Mouse (Mus musculus) cerebellum, adult (tissue): ENCODE data around the gene Ddr1.
A peak's percentile ranks its signal among the peaks of the same experiment; 100 is the strongest.

Experiments used
- ATAC-seq: cut with Nextera tagmentation; 2 replicates; pipeline ENCODE4 v1.9.2; 2017; ENCODE audit warnings: mild to moderate bottlenecking, moderate library complexity, mixed read lengths; ENCODE audit not compliant: insufficient number of reproducible peaks, low FRiP score, low TSS enrichment

Ddr1 gene

DNA sequence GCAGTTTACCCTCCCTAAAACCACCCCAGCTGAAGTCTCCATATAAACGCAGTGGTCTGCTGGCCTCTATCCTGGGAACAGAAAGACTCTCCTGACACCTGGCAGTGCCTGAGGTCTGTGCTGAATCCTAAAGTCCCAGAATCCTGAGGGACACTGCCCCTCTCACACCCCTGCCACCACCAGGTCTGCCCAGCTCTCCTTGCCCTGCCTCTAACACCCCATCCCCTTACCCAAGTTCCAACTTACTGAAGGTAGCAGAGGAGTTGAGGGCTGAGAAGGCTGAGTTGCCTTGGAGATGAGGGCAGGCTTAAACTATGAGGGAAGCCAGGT, 7.0 kb downstream of the Ddr1 start:
- ATAC-seq = no peak

DNA sequence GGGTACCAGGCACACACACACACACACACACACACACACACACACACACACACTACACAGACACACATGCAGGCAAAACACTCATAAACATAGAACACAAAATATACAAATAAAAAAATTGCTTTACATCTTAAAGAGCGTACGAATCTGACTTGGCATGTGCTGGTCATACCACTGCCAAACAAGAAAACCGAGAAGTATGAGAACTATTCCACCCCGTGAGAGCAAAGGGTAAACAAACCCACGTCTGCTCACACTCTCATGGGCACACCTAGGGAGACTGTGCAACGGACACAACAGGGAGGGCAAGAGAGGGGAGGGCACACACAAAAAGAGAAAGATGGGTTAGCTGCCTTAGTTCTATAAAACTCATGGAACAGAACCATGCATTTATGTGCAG, 7.7 kb downstream of the Ddr1 start:
- no peak for ATAC-seq

DNA sequence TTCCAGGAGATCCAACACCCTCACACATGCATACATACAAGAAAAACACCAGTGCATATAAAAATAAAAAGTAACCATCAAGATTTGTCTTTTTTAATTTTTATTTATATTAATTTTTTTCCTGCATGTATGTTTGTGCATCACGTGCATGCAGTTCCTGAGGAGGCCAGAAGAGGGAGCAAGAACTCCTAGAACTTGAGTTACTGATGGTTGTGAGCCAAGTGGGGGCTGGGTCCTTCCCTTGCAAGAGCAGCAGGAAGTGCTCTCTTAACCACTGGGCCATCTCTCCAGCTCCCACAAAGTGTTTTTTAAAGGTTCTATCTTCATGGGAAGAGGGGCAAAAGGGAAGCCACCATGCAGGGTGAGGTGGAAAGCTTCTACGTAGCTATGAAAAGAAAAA, 9.1 kb downstream of the Ddr1 start:
- no peak for ATAC-seq

DNA sequence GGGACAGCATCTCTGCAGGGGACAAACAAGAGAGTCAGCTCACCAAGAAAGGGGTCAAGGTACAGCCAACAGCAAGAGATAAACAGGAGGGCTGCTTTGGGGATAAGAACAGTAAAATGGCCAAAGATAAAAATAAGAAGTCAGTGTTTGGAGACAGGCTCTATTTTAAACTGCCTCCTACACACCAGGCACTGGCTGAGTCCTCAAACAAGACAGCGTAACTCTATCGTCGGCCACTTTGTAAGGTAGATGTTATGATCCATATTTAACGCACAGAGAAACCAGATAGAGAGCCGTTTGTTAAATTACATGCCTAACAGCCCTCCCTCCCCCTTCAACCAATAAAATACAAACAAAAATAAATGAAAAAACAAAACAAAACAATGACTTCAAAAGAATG, 10.5 kb downstream of the Ddr1 start:
- no peak for ATAC-seq

DNA sequence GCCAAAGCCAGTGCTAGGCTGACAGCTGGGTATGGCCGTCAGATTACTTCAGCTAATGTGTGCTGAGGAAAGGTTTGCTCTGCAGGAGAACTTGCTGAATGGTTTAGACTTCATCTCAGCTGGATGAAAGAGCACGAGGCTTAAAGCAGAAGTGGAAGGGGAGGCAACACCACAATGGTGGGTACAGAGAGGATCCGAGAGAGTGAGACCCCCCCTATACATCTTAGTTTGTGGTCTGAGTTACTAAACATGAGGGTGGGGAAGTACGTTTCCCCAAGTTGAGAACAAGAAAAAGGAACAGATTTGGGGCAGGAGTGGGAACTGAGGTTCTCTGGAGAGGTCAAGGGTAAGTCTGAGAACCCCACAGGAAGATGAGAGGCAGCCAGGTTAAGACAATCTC, 12.1 kb downstream of the Ddr1 start:
- ATAC-seq = no peak

DNA sequence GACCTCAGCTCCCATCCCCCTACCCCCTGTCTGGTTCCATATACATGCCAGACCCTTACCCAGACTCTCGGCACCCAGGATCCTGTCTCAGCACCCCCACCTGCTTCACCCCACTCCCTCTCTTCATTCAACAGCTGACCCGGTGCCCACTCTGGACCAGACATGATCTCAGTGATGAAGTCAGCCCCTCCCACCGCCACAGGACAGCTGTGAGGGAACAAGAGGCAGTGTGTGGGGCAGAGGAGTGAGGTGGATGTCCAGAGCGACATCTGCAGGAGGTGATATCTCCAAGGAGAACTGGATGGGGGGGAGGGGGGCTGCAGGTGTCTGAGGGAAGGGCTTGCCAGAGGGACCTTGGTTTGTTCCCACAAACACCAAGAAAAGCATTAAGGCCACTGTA, 12.6 kb downstream of the Ddr1 start:
- no peak for ATAC-seq

DNA sequence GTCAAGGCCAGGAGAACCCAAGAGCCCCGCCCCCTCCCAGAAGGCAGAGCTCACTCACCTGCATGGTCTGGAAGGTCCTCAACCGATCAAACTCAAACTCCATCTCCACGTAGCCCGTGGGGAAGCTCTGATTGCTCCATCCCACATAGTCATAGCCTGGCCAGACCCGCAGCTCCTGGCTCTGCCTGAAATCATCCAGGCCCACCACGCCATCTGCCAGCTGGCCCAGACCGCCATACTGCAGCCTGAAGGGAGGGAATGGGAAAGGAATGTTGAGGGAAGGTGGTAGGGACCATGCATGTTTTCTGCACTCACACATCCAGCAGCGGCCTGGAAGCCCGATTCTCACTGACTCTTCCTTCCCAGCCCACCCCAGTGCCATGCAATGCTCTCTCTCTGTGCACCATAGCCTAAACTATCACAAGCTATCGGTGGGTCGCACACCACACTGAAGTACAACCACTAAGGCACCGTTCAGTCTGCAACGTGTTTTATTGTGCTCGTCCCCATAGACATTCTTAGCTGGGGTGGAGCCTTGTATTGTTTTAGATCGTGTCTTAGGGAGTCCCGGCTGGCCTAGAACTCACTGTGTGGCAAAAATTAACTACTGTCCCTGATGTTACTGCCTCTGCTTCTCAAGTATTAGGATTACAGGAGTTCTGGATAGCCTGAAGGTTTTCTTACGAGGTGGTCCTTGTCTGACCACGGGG, 14.3 kb downstream of the Ddr1 start:
- no peak for ATAC-seq

DNA sequence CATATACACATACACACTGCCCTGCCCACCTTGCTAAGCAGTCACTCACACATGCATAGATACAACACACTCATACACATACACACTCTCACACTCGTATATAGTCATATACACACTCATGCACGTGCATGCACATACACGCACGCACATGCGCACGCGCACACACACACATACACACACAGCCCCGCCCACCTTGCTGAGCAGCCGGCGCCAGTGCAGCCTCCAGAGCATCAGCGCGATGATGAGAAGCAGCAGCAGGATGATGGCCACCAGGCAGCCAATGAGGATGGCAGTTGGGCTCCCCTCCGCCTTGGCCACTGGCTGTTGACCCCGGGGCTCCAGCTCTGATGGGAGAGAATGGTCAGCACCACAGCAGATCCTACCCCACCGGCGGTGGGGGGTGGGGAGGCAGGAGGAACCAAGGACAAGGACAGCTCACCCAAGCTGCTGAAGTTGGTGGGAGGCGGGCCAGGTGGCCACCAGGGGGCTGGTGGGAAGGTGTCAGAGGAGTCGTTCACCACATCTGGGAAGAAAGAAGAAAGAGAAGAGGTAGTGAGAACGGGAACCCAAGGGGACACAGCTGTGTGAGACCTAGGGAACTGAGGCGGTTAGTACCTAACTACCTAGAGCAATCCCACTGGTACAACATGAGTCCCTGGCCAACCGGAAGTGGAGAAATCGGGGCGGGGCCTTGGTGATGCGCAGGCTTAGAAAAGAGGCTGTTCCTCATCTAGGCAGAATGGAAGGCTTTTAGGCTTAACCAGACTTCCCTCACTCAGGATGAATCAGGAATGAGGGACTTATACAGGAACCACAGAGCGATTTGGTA, 15.9 kb downstream of the Ddr1 start:
- ATAC-seq = no peak

DNA sequence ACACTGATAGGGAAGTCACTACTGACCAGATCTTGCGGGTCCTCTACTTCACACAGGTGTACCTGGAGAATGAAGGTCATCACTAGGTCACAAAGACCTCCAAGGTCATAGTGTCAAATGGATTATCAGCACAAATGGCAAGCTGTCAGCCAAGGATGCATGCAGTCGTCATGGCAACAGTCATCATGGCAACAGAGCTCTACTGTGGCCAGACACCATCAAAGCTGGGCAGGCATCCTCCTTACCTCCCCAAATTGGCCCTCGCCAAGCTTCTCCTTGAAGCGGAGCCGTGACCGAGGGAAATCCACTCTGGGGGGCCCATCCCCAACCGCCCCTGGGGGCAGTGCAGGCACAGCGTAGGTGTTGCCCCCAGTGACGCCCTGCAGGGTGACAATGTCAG, 19.4 kb downstream of the Ddr1 start:
- ATAC-seq = no peak

DNA sequence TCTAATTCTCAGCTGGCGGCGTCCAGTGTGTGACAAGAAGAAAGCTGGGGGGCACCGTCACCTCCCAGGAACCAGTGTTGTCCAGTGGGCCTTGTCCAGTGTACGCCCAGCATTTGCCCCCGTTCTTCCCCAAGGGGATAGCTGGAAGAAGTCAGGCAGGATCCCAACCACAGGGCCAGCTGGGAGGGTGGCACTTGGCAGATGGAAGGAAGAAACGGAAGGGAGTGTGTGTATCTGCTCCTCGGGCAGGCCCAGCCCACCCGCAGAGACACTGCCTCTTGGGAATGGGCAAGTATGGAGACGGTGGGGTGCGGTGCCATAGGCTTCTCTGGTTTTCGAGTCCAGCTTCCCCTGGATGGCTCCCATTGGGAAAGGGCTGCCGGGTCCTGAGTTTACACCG, 22.4 kb downstream of the Ddr1 start:
- ATAC-seq = no peak

DNA sequence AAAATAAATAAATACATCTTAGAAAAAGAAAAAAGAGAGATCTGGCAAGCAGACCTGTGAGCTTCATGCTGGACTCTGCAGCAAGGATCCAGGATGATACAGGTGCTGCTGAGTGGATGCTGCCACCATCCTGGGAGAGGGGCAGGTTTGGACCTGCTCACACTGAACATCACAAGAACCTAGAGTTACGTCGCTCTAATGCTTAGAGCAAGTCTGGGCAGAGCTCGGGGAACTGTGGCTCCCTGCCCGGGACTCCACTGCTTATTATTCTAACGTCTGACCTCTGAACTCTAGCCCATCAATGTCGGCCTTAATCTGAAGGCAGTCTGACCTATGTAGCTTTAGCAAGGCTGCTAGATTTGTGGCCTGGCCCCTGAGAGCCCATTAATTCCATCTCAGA, 23.8 kb downstream of the Ddr1 start:
- no peak for ATAC-seq

DNA sequence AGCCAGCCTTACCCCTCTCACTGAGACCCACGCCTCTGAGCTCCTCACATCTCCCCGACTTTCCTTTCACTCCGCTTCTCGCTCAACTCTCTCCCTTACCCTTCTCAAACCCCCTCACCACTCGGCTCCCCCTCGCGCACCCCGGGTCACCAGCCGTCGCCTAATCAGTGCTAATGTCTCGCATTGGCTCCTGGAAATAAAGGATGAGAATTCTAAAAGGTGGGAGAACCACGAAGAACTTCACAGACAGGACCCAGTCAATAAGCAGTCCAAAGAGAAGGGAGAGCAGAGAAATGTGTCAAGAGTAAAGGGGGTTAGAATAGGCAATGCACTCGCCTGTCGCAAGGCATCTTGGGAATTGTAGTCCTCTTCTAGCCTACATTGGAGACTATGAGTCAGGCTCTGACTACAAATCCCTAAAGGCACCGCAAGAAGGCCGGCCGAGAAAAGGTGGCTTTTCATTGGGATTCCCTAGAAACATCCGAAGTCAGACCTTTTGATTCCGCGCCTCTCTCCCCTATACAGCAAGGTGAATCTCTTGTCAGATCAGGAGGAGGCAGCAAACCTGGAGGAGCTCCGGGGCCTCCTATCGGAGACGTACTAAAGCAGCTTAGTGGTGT, 30.9 kb downstream of the Ddr1 start, which contains the start of gene Gtf2h4:
Gtf2h4 (minus strand) TSS at position 324 of the 620 bp plus-strand sequence.
- ATAC-seq = peak; percentile 93

DNA sequence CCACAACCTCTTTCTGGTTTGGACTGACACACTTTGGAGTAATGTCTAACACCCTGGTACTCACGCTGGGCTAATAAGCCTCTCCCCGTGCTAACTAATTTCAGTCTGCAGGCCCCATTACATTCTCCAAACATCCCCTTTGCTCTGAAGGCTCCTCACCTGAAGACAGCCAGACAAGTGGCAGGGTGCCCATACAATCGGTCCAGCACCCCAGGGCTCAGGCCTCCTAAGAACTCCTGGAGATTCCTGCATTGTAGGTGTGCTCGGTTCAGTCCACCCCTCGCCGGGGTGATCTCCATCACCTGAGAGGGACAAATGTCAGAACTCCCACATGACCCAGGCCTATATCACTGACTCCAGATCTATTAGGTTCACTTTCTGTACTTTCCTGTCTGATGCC, 31.9 kb downstream of the Ddr1 start:
- no peak for ATAC-seq

DNA sequence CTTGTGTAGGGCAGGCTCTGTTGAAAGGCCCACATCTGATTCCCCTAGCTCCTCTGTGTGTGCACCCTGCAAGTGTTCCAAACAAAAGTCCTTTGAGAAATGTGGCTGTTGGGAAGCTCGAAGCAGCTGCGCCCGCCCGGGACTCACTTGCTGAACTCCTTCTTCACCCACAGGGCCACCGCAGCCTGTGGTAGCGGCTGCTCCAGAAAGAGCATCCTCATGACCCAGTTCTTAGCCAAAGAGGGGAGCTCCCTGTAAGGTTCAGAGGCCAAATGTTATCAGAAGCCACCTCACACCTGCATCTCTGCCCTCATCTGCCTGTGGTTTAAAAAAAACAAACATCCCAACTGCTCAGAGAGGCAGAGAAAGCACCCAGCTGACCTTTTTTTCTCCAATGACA, 32.6 kb downstream of the Ddr1 start:
- no peak for ATAC-seq

DNA sequence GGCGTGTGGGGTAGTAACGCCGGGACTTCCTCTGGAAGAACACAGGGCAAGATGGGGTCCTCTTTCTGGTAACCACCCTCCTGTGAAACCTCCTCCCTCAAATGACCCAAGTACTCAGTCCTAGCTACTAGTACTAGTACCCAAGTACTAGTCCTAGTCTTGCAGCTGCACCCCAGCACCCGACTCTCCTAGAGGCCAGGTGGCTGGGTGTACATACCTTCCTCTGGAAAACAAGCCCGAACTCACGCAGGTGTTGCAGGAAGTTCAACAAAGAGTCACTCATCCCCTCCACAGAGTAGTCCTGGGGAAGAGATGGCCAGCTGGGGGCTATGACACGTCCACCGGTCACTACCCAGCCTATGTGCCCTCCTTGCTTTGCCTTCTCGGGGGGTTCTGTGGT, 34.7 kb downstream of the Ddr1 start:
- no peak for ATAC-seq

DNA sequence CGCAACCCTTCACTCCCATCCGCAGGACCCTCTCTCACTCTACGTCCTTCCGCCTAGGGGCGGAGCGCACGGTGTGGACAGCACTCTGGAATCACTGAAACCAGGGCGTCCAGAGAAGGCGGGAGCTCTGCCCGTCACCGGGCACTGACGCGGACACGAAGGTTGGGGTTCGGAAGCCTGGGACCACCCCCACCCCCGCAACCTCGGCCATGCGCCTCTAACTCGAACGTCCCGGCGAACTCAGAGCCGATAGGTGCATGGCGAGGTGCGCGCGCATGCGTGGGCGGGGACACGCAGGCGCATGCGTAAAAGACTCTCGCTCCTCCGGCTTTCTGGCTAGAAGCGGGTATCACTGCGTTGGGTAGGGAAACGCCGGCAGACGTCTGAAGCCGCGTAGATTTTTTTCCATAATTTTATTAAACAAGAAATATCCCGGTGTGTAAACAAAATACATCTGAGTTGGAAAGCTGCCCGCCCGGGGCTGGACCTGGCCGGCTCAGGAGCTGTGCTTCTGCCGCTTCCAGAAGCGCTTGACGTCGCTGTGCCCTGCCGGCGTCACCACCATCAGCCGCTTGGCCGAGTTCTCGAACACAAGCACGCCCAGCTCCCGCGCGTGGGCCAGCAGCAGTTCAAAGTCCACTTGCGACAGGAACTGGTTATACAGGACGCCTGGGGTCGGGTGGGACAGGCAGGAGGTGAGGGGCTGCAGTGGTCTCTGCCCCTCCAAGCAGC, 36.9 kb downstream of the Ddr1 start, which contains the start of gene Vars2:
Vars2 (minus strand) TSS at position 259 of the 732 bp plus-strand sequence.
- peak; percentile 83 for ATAC-seq

DNA sequence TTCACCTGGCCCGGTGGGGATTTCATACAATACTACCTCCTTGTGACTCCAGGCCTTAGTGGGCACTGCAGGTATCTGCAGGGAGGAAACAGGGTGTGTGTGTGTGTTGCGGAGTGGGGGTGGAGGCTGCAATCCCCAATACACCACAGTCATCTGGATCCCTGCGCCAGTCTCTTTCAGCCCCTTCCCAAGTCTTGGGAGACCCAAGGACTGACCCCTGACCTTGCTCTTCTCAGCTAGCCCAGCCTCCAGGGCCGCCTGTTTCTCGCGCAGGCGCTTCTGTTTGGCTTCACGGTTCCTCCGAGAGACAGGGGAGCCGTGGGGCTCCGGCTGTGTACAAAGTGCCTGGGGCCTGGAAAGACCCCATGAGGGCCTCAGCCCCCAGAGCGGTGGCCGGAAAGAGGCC, 37.6 kb downstream of the Ddr1 start:
- no peak for ATAC-seq

DNA sequence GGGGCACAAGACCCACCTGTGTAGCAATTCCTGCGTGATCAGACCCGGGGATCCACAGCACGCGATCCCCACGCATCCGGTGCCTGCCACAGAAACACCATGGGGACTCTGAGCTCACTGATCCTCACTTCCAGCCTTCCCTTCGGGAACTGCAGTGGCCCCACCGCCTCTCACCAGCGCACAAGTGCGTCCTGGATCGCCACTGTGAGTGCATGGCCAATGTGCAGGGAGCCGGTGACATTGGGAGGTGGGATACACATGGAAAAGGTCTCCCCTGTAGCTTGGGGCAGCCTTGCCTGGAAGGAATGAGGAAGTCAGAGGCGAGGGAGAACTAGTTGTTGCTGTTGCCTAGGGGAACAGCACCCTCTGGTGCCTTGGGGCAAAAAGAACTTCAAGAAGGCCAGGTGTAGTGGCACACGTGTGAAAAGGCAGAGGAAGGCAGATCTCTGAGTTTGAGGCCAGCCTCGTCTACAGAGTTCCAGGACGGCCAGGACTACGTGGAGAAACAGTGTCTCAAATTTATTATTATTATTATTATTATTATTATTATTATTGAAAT, 38.4 kb downstream of the Ddr1 start:
- no peak for ATAC-seq

DNA sequence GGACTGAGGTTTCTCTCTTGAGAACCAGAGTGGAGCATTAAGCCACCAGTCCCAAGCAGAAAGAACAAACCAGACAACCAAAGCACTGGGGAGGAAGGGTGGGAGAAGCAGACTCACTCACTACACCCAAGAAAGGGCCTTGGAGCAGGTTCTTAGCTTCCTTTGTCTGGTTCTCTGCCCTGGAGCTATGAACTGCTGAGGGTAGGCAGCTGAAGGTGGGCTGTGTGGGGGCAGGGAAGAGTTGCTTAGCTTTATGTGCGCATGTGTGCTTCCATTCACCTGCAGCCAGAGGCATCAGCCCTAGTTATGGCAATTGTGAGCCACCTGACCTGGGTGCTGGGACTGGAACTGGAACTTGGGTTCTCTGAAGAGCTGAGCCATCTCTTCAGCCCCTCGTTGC, 51.3 kb downstream of the Ddr1 start:
- ATAC-seq = no peak

DNA sequence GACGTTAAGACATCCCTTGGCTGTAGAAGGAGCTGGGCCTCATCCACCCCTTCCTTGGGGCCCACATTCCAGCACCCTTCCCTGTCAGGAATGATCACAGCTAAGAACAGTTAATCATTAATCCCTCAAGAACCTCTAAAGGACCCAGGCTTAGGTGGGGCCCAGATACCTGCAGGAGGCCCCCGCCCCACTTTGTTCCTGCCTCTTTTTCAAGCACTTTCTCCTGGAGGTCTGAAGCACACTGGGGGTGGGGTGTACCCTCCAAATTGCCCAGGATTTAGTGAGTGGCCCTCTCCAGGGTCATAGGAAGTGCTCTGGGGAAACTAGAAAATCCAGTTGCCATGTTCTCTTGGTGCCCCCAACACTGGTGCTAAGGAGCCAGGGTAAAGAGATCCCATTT, 55.0 kb downstream of the Ddr1 start:
- no peak for ATAC-seq
